In the genomic region with DNA sequence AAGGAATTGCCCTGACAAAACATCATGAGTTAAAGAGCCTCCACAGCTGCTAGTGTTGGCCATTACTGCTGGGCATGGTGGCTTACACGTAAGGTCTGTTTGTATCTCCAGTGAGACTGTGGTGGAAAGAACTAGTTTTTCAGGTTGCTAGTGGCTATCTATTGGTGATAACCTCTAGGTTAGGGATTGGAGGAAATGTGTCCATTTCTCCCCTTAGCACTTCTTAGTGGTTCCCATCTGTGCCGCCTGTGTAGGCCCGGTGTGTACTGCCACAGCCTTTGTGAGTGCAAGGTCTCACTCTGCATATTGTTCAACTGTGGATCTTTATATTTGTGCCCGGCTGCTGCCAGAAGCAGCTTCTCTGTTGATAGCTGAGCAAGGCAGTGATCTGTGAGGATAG, we compare ENCODE assay signal across 28 mouse cellular contexts. TPM values are rescaled to one million over a fixed set of nuclear protein-coding genes. Genes with fewer than 3 reads are reported as not detected.
DNase-seq lines count a peak whose midpoint lies in the region; ATAC-seq and TF ChIP-seq lines count a peak whose summit lies in the region.
"Had no signal": no experiment of that assay in that cellular context is flagged by ENCODE, and none has a peak within 500 bp of the region (broad histone marks: within the 10 kb centered on the region; RNA-seq: fewer than 3 reads in every experiment).

No protein-coding gene starts in this region.

- no peak for TF ChIP-seq EP300 in stomach, postnatal 0 days (optimal IDR thresholded peaks at IDR 0.05)
- no peak for TF ChIP-seq EP300 in liver, postnatal 0 days (IDR thresholded peaks at IDR 0.05; ENCODE audit: low read depth)

- H3K4me3 ChIP-seq in intestine, embryonic 15.5 days (replicated peaks), result no peak overlapping the region
- H3K4me3 ChIP-seq in intestine, postnatal 0 days (ENCODE audit: low read depth, low read length), result no peak overlapping the region
- no peak overlapping the region for H3K4me3 ChIP-seq in stomach, embryonic 15.5 days (replicated peaks)
- H3K4me3 ChIP-seq in stomach, postnatal 0 days (ENCODE audit: low read depth, low read length), result no peak overlapping the region
- H3K4me3 ChIP-seq in liver, postnatal 0 days (ENCODE audit: low read depth, low read length), result no peak overlapping the region
- H3K4me3 ChIP-seq: embryonic facial prominence, embryonic 13.5 days; embryonic facial prominence, embryonic 15.5 days; erythroblast, embryonic 14.5 days; forebrain, embryonic 10.5 days; forebrain, embryonic 12.5 days had no signal

- H3K9ac ChIP-seq in intestine, embryonic 15.5 days, result no peak overlapping the region
- no peak overlapping the region for H3K9ac ChIP-seq in intestine, postnatal 0 days (ENCODE audit: low read depth, low read length)
- H3K9ac ChIP-seq in stomach, embryonic 15.5 days, result no peak overlapping the region
- H3K9ac ChIP-seq in stomach, postnatal 0 days (ENCODE audit: low read length), result no peak overlapping the region
- no peak overlapping the region for H3K9ac ChIP-seq in liver, postnatal 0 days (replicated peaks)
- H3K9ac ChIP-seq: embryonic facial prominence, embryonic 13.5 days; embryonic facial prominence, embryonic 15.5 days; forebrain, embryonic 12.5 days had no signal

- H3K36me3 ChIP-seq in intestine, embryonic 15.5 days, result no peaks in the 10 kb centered on the region
- no peaks in the 10 kb centered on the region for H3K36me3 ChIP-seq in intestine, postnatal 0 days (ENCODE audit: control insufficient read depth, insufficient read depth)
- no peaks in the 10 kb centered on the region for H3K36me3 ChIP-seq in stomach, embryonic 15.5 days
- no peaks in the 10 kb centered on the region for H3K36me3 ChIP-seq in stomach, postnatal 0 days (ENCODE audit: control insufficient read depth, insufficient read depth, low read length)
- no peaks in the 10 kb centered on the region for H3K36me3 ChIP-seq in liver, postnatal 0 days (replicated peaks; ENCODE audit: insufficient read depth, low read length)
- H3K36me3 ChIP-seq: embryonic facial prominence, embryonic 13.5 days; embryonic facial prominence, embryonic 15.5 days; forebrain, embryonic 10.5 days; forebrain, embryonic 12.5 days; G1E had no signal

- no peaks in the 10 kb centered on the region for H3K9me3 ChIP-seq in intestine, embryonic 15.5 days
- no peaks in the 10 kb centered on the region for H3K9me3 ChIP-seq in intestine, postnatal 0 days (ENCODE audit: control insufficient read depth)
- H3K9me3 ChIP-seq in stomach, embryonic 15.5 days, result no peaks in the 10 kb centered on the region
- no peaks in the 10 kb centered on the region for H3K9me3 ChIP-seq in stomach, postnatal 0 days (ENCODE audit: control insufficient read depth, low read length)
- no peaks in the 10 kb centered on the region for H3K9me3 ChIP-seq in liver, postnatal 0 days (ENCODE audit: low read length)
- H3K9me3 ChIP-seq: embryonic facial prominence, embryonic 13.5 days; embryonic facial prominence, embryonic 15.5 days; forebrain, embryonic 10.5 days; forebrain, embryonic 12.5 days; G1E had no signal

- no peak overlapping the region for H3K4me2 ChIP-seq in intestine, embryonic 15.5 days (replicated peaks)
- H3K4me2 ChIP-seq in intestine, postnatal 0 days (replicated peaks; ENCODE audit: low read depth), result no peak overlapping the region
- no peak overlapping the region for H3K4me2 ChIP-seq in stomach, embryonic 15.5 days
- no peak overlapping the region for H3K4me2 ChIP-seq in stomach, postnatal 0 days (replicated peaks; ENCODE audit: low read depth)
- H3K4me2 ChIP-seq in liver, postnatal 0 days (ENCODE audit: low read depth, low read length), result no peak overlapping the region
- H3K4me2 ChIP-seq: embryonic facial prominence, embryonic 13.5 days; embryonic facial prominence, embryonic 15.5 days; forebrain, embryonic 12.5 days had no signal

- no peak for TF ChIP-seq CTCF in intestine, postnatal 0 days (IDR thresholded peaks at IDR 0.05; ENCODE audit: low read depth)
- TF ChIP-seq CTCF in stomach, postnatal 0 days (IDR thresholded peaks at IDR 0.05; ENCODE audit: low read depth), result no peak
- TF ChIP-seq CTCF in liver, postnatal 0 days (IDR thresholded peaks at IDR 0.05; ENCODE audit: low read depth), result no peak

- no peaks in the 10 kb centered on the region for H3K4me1 ChIP-seq in intestine, embryonic 15.5 days (replicated peaks)
- H3K4me1 ChIP-seq in intestine, postnatal 0 days (replicated peaks; ENCODE audit: control insufficient read depth, insufficient read depth, low read length), result no peaks in the 10 kb centered on the region
- no peaks in the 10 kb centered on the region for H3K4me1 ChIP-seq in stomach, embryonic 15.5 days
- no peaks in the 10 kb centered on the region for H3K4me1 ChIP-seq in stomach, postnatal 0 days (replicated peaks; ENCODE audit: control insufficient read depth, insufficient read depth)
- H3K4me1 ChIP-seq in liver, postnatal 0 days (ENCODE audit: insufficient read depth), result no peaks in the 10 kb centered on the region
- H3K4me1 ChIP-seq: embryonic facial prominence, embryonic 13.5 days; embryonic facial prominence, embryonic 15.5 days; forebrain, embryonic 10.5 days; forebrain, embryonic 12.5 days had no signal

- H3K27me3 ChIP-seq in intestine, embryonic 15.5 days (replicated peaks), result no peaks in the 10 kb centered on the region
- no peaks in the 10 kb centered on the region for H3K27me3 ChIP-seq in intestine, postnatal 0 days (replicated peaks; ENCODE audit: control insufficient read depth, insufficient read depth, low read length)
- no peaks in the 10 kb centered on the region for H3K27me3 ChIP-seq in stomach, embryonic 15.5 days (replicated peaks)
- no peaks in the 10 kb centered on the region for H3K27me3 ChIP-seq in stomach, postnatal 0 days (ENCODE audit: control insufficient read depth, insufficient read depth, low read length)
- no peaks in the 10 kb centered on the region for H3K27me3 ChIP-seq in liver, postnatal 0 days (ENCODE audit: insufficient read depth, low read length)
- H3K27me3 ChIP-seq: CH12.LX; embryonic facial prominence, embryonic 13.5 days; embryonic facial prominence, embryonic 15.5 days; forebrain, embryonic 12.5 days; Patski had no signal

- peak; percentile 21 for DNase-seq in stomach, postnatal 0 days (ENCODE audit: low spot score)
- no peak for DNase-seq in embryo, embryonic 10.5 days (ENCODE audit: low spot score)
- DNase-seq in liver, postnatal 0 days, result no peak
- DNase-seq: adrenal gland, adult 8-10 months; adrenal gland, postnatal 14 days; adrenal gland, postnatal 36 days; B cell, adult 2 months; cerebellum, adult 11-12 months; cerebellum, adult 2 months; cerebellum, adult 9-10 months; cerebellum, postnatal 10 days; cerebellum, postnatal 25 days; embryo, embryonic 11 days had no signal

- peak; percentile 76; the same call in 1 of the 2 replicates for ATAC-seq in intestine, embryonic 15.5 days
- no peak for ATAC-seq in intestine, postnatal 0 days
- peak; percentile 93 for ATAC-seq in stomach, embryonic 15.5 days (ENCODE audit: insufficient read depth, low FRiP score, low read depth)
- ATAC-seq in stomach, postnatal 0 days (ENCODE audit: low FRiP score, low TSS enrichment), result peak; percentile 80; the same call in 1 of the 2 replicates
- ATAC-seq in liver, postnatal 0 days, result no peak
- ATAC-seq: activated CD4-positive, CD25-positive, alpha-beta regulatory T cell, adult 4 months; CD4-positive, CD25-positive, alpha-beta regulatory T cell, adult 4 months; forebrain, embryonic 14.5 days; forebrain, embryonic 16.5 days; Patski had no signal

- 68% methylated on average over 4 of the region's 4 CpGs for WGBS in intestine, embryonic 15.5 days
- 62% methylated on average over 4 of the region's 4 CpGs for WGBS in intestine, postnatal 0 days
- 75% methylated on average over 4 of the region's 4 CpGs for WGBS in stomach, embryonic 15.5 days
- WGBS in stomach, postnatal 0 days, result 66% methylated on average over 4 of the region's 4 CpGs
- WGBS in liver, postnatal 0 days (ENCODE audit: insufficient replicate concordance), result 84% methylated on average over 4 of the region's 4 CpGs

- no peak overlapping the region for H3K27ac ChIP-seq in intestine, embryonic 15.5 days
- no peak overlapping the region for H3K27ac ChIP-seq in intestine, postnatal 0 days (ENCODE audit: low read depth, low read length)
- H3K27ac ChIP-seq in stomach, embryonic 15.5 days, result no peak overlapping the region
- H3K27ac ChIP-seq in stomach, postnatal 0 days (replicated peaks), result no peak overlapping the region
- no peak overlapping the region for H3K27ac ChIP-seq in liver, postnatal 0 days (ENCODE audit: low read depth)
- H3K27ac ChIP-seq: embryonic facial prominence, embryonic 13.5 days; embryonic facial prominence, embryonic 15.5 days; forebrain, embryonic 10.5 days; forebrain, embryonic 12.5 days had no signal

RNA-seq across cellular contexts. Expression of a gene that starts 53.2 kb away (rescaled TPM):
- polyA plus RNA-seq in intestine, embryonic 15.5 days (2015; fragmentation: Nextera tagmentation; extraction: Ambion mirVana), result 12.2 and 12.4 TPM in 2 replicates
- polyA plus RNA-seq in intestine, postnatal 0 days (2015; fragmentation: Nextera tagmentation; extraction: Ambion mirVana), result 9.2 and 10.9 TPM in 2 replicates
- polyA plus RNA-seq in stomach, embryonic 15.5 days (2015; fragmentation: Nextera tagmentation; extraction: Ambion mirVana), result 16.9 and 17.9 TPM in 2 replicates
- polyA plus RNA-seq in stomach, postnatal 0 days (2015; fragmentation: Nextera tagmentation; extraction: Ambion mirVana), result 8.0 and 8.8 TPM in 2 replicates
- 3.5 TPM in 2 replicates for polyA plus RNA-seq in liver, postnatal 0 days (2015; fragmentation: Nextera tagmentation; extraction: Ambion mirVana)

Comparison
In these comparisons a context has a peak if more than half of its experiments do, and no peak if none do; other contexts are left out.
1. ATAC-seq: peak in intestine, embryonic 15.5 days (single experiment), stomach, embryonic 15.5 days (single experiment) and stomach, postnatal 0 days (single experiment); none in intestine, postnatal 0 days (single experiment) and liver, postnatal 0 days (single experiment).